Mouse (Mus musculus) WW6 (cell line): ENCODE results near the gene Ubxn6.
"Not testable (repeated sequence)": the region's sequence is repeated elsewhere in the genome, so short reads cannot be mapped to it uniquely, and the experiment has no call there.

Experiments used
- DNase-seq: peaks from one replicate; pipeline ENCODE4 v3.0.0-alpha.2; 2013; ENCODE audit warnings: low read depth, low spot score

Ubxn6 gene

GRCm38 (mm10) chr17:56102158-56102557 is 27.3 kb upstream of the Ubxn6 start:
- DNase-seq, result no peak

GRCm38 (mm10) chr17:56100811-56101210 is 26.0 kb upstream of the Ubxn6 start:
- DNase-seq, result no peak

GRCm38 (mm10) chr17:56098711-56099572 is 24.1 kb upstream of the Ubxn6 start:
- DNase-seq, result no peak

- no peak for DNase-seq
Observed at GRCm38 (mm10) chr17:56098180-56098579, 23.4 kb upstream of the Ubxn6 start.

GRCm38 (mm10) chr17:56096883-56097282 is 22.1 kb upstream of the Ubxn6 start:
- no peak for DNase-seq

GRCm38 (mm10) chr17:56092794-56093193 is 18.0 kb upstream of the Ubxn6 start:
- no peak for DNase-seq

- no peak for DNase-seq
Observed at GRCm38 (mm10) chr17:56092312-56092711, 17.5 kb upstream of the Ubxn6 start.

GRCm38 (mm10) chr17:56080781-56081585 is 6.2 kb upstream of the Ubxn6 start:
- DNase-seq, result peak; percentile 71

GRCm38 (mm10) chr17:56079921-56080320 is 5.1 kb upstream of the Ubxn6 start:
- DNase-seq, result no peak

GRCm38 (mm10) chr17:56078880-56079795 is 4.3 kb upstream of the Ubxn6 start, which contains the start of gene Hdgfl2:
Hdgfl2 (plus strand) TSS chr17:56079634.
- peak; percentile 99 for DNase-seq

GRCm38 (mm10) chr17:56078361-56078760 is 3.5 kb upstream of the Ubxn6 start:
- not testable (repeated sequence) for DNase-seq

- DNase-seq, result no peak
Observed at GRCm38 (mm10) chr17:56077523-56077922, 2.7 kb upstream of the Ubxn6 start.

- DNase-seq, result peak; percentile 82
Observed at GRCm38 (mm10) chr17:56074097-56074826, 566 bp downstream of the Ubxn6 start.

- no peak for DNase-seq
Observed at GRCm38 (mm10) chr17:56072243-56072642, 2.6 kb downstream of the Ubxn6 start.

- no peak for DNase-seq
Observed at GRCm38 (mm10) chr17:56071126-56071525, 3.7 kb downstream of the Ubxn6 start.

- no peak for DNase-seq
Observed at GRCm38 (mm10) chr17:56069066-56069465, 5.8 kb downstream of the Ubxn6 start.

- no peak for DNase-seq
Observed at GRCm38 (mm10) chr17:56066451-56066850, 8.4 kb downstream of the Ubxn6 start.

GRCm38 (mm10) chr17:56065715-56066114 is 9.1 kb downstream of the Ubxn6 start:
- not testable (repeated sequence) for DNase-seq

GRCm38 (mm10) chr17:56062081-56062480 is 12.7 kb downstream of the Ubxn6 start:
- DNase-seq, result no peak

GRCm38 (mm10) chr17:56057381-56058120 is 17.3 kb downstream of the Ubxn6 start:
- no peak for DNase-seq
